Mouse (Mus musculus): ENCODE measurements around the gene Pink1.

DNA sequence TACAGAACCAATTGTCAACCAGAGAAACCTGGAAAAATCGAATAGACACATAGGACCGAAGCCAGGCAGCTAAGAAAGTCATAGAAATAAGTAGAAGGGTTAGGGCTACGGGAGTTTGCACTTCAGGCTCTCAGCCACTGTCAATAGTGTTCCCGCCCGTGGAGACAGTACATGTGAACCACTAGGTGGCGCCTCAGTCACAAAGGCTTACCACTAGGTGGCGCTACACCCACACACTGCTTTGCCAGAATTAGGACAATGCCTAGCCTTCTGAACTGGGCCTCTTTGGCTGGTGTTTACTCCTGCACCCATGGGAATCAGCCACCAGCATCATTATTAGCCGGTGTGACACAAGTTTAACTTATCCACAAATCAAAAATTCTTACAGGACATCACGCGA lies 6.6 kb downstream of the Pink1 start:
- no peak for TF ChIP-seq EP300 (IDR thresholded peaks at IDR 0.05; ENCODE audit: low read depth)
- peak; percentile 100 for TF ChIP-seq CTCF (IDR thresholded peaks at IDR 0.05; ENCODE audit: low read depth)

All from heart, postnatal 0 days (tissue).